Mouse (Mus musculus) liver, embryonic 13.5 days (tissue): Measurements from ENCODE around the gene Atp2c1. TPM values are rescaled to one million over a fixed set of nuclear protein-coding genes. Genes with fewer than 3 reads are reported as not detected.

ENCODE experiments used
- ATAC-seq: fragments of 200-750 bp; cut with Nextera tagmentation; 2 replicates; pipeline ENCODE4 v1.8.0; 2017; ENCODE audit warnings: low read depth, mild to moderate bottlenecking, moderate number of reproducible peaks, moderate library complexity
- DNase-seq: peaks from one replicate; pipeline ENCODE4 v3.0.0; 2022
- H3K27ac ChIP-seq: fragments of 300-500 bp; sonication (generic); 2 replicates; pipeline ENCODE4 v1.5.1; 2015; ENCODE audit warnings: moderate library complexity, mild to moderate bottlenecking, inconsistent platforms
- H3K27me3 ChIP-seq: fragments of 300-500 bp; sonication (generic); 2 replicates; pipeline ENCODE4 v1.6.1; 2015; ENCODE audit warnings: mild to moderate bottlenecking, inconsistent platforms
- H3K36me3 ChIP-seq: fragments of 300-500 bp; sonication (generic); 2 replicates; pipeline ENCODE4 v1.6.1; 2015; ENCODE audit warnings: mild to moderate bottlenecking, inconsistent platforms
- H3K4me1 ChIP-seq: fragments of 300-500 bp; sonication (generic); replicated peaks from 2 replicates; pipeline ENCODE4 v1.6.1; 2015; ENCODE audit warnings: inconsistent platforms
- H3K4me2 ChIP-seq: fragments of 300-500 bp; sonication (generic); 2 replicates; pipeline ENCODE4 v1.6.1; 2015; ENCODE audit warnings: inconsistent platforms, mild to moderate bottlenecking, moderate library complexity
- H3K4me3 ChIP-seq: fragments of 300-500 bp; sonication (generic); replicated peaks from 2 replicates; pipeline ENCODE4 v1.5.1; 2015; ENCODE audit warnings: mild to moderate bottlenecking, inconsistent platforms
- H3K9ac ChIP-seq: fragments of 300-500 bp; sonication (generic); 2 replicates; pipeline ENCODE4 v1.6.1; 2015; ENCODE audit warnings: mild to moderate bottlenecking, inconsistent platforms
- H3K9me3 ChIP-seq: fragments of 300-500 bp; sonication (generic); replicated peaks from 2 replicates; pipeline ENCODE4 v1.6.1; 2016; ENCODE audit warnings: inconsistent platforms
- WGBS: fragments of 180-500 bp; shearing (Covaris S2); methylation state at CpG from one replicate; pipeline ENCODE4 v1.1.7; 2015; ENCODE audit not compliant: insufficient replicate concordance; 5-methylcytosine and 5-hydroxymethylcytosine counted together
- polyA plus RNA-seq: library from polyadenylated mRNA; unstranded; fragments of >200 nt; fragmentation: Nextera tagmentation; extraction: Ambion mirVana; gene quantifications from 2 replicates; pipeline ENCODE4 v1.2.1, GENCODE M21; 2015

The Atp2c1 gene
- polyA plus RNA-seq, 1 experiment from 2014 or later, result 23.2 TPM

- no peak overlapping the region for H3K9ac ChIP-seq
- DNase-seq (no peak), ATAC-seq (0 out of 2 replicates have a peak, but pooled peaks have one; percentile 32)
- H3K27ac ChIP-seq, result peak overlapping the region; percentile 70; the same call in 1 of the 2 replicates
- WGBS, result 38% methylated on average over 2 of the region's 2 CpGs
- H3K9me3 ChIP-seq, result no peaks in the 10 kb centered on the region
- no peaks in the 10 kb centered on the region for H3K27me3 ChIP-seq
- no peak overlapping the region for H3K4me3 ChIP-seq
- peaks cover 48% of the 10 kb centered on the region for H3K4me1 ChIP-seq
- H3K4me2 ChIP-seq, result no peak overlapping the region
- H3K36me3 ChIP-seq, result no peaks in the 10 kb centered on the region
Observed at GRCm38 (mm10) chr9:105523038-105523437, 4.1 kb downstream of the Atp2c1 start.

GRCm38 (mm10) chr9:105522063-105522462 is 5.1 kb downstream of the Atp2c1 start:
- no peak for DNase-seq
- Histone ChIP-seq H3K4me2 (peak overlapping the region; percentile 68), H3K27ac (peak overlapping the region; percentile 70), H3K4me3 (no peak overlapping the region), H3K4me1 (peaks cover 48% of the 10 kb centered on the region), H3K27me3 (no peaks in the 10 kb centered on the region), H3K36me3 (no peaks in the 10 kb centered on the region), H3K9me3 (no peaks in the 10 kb centered on the region), H3K9ac (peak overlapping the region; percentile 12; the same call in 1 of the 2 replicates)
- WGBS, result 11% methylated on average over 3 of the region's 3 CpGs
- ATAC-seq, result peak; percentile 47

DNA sequence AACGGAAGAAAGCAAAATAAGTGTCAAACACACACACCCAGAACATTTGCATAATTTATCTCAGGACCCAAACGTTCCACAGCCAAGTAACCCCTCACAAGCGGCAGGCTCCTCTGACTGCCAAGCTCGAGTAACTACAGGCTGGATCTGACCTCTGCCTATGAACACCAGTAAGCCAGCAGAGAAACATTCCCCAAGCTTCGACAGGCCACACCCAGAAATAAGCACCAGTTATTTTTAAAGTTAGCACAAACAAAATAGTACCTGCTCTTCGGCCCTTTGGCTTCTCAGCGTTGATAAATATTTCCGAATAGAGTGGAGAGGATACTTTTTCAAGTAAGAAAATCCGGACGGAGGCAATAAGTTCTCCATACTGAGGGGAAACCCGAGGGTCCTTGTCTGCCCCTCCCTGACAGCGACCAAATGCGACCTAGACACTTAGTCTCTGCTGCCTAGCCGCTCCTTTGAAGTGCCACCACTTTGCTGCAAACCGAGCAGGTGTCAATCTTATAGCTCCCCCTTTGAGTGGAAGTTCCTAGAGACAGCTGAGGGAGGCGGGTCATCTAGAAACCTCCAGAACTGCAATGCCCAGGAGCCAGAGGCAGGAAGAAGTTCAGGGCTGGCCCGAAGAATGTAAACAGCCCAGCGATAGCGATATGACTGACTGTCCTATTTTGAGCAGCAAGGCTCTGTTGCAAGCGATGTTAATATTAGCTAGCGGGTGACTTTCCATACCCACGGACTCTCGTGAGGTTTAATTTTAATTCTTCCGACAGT is 6.2 kb downstream of the Atp2c1 start:
- peak overlapping the region; percentile 78 for H3K27ac ChIP-seq
- peak; percentile 28 for DNase-seq
- H3K4me2 ChIP-seq, result peak overlapping the region; percentile 68
- WGBS, result 14% methylated on average over 24 of the region's 24 CpGs
- H3K4me3 ChIP-seq, result peak overlapping the region; percentile 47
- peak; percentile 82 for ATAC-seq
- H3K4me1 ChIP-seq, result peaks cover 41% of the 10 kb centered on the region
- peak overlapping the region; percentile 52 for H3K9ac ChIP-seq
- H3K36me3 ChIP-seq, result no peaks in the 10 kb centered on the region
- no peaks in the 10 kb centered on the region for H3K9me3 ChIP-seq
- H3K27me3 ChIP-seq, result no peaks in the 10 kb centered on the region

GRCm38 (mm10) chr9:105519278-105519883 is 7.7 kb downstream of the Atp2c1 start:
- Histone ChIP-seq H3K4me2 (peak overlapping the region; percentile 68; the same call in 1 of the 2 replicates), H3K4me3 (0 out of 2 replicates have a peak overlapping the region, but pooled peaks have one; percentile 47), H3K4me1 (peaks cover 39% of the 10 kb centered on the region), H3K9ac (no peak overlapping the region), H3K36me3 (no peaks in the 10 kb centered on the region), H3K27me3 (no peaks in the 10 kb centered on the region), H3K9me3 (no peaks in the 10 kb centered on the region), H3K27ac (no peak overlapping the region)
- 28% methylated on average over 6 of the region's 6 CpGs for WGBS
- ATAC-seq (no peak), DNase-seq (no peak)

- Histone ChIP-seq H3K36me3 (no peaks in the 10 kb centered on the region), H3K4me1 (0 out of 2 replicates have a peak, but pooled peaks cover 6% of the 10 kb centered on the region), H3K4me3 (no peak overlapping the region), H3K27ac (no peak overlapping the region), H3K4me2 (no peak overlapping the region), H3K9ac (no peak overlapping the region), H3K27me3 (no peaks in the 10 kb centered on the region), H3K9me3 (no peaks in the 10 kb centered on the region)
- DNase-seq (no peak), ATAC-seq (peak; percentile 84)
- WGBS, result 51% methylated on average over 5 of the region's 5 CpGs
Observed at GRCm38 (mm10) chr9:105503690-105504089, 23.4 kb downstream of the Atp2c1 start.

DNA sequence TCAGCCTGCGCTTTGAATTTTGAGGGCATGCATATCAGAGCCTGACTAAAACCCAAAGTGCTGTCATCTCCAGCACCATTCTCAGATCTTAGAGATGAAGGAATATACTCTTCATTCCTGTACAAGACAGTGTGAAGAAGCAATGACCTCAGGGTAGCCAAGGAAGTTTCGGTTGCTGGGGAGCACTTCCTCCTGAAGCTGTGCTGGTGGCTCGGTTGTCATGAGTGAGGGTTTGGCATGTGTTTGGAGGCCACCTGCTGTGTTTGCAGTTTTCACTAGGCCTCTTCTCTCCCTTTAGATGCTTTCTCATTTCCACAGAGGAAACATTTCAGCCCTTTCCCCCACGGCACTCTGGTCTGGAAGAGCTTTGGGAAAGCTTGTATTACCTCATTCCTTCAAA is 24.7 kb downstream of the Atp2c1 start:
- 50% methylated on average over 4 of the region's 4 CpGs for WGBS
- Histone ChIP-seq H3K36me3 (no peaks in the 10 kb centered on the region), H3K4me2 (no peak overlapping the region), H3K4me1 (0 out of 2 replicates have a peak, but pooled peaks cover 6% of the 10 kb centered on the region), H3K4me3 (no peak overlapping the region), H3K27ac (no peak overlapping the region), H3K9me3 (no peaks in the 10 kb centered on the region), H3K27me3 (no peaks in the 10 kb centered on the region), H3K9ac (no peak overlapping the region)
- DNase-seq (no peak), ATAC-seq (no peak)

DNA sequence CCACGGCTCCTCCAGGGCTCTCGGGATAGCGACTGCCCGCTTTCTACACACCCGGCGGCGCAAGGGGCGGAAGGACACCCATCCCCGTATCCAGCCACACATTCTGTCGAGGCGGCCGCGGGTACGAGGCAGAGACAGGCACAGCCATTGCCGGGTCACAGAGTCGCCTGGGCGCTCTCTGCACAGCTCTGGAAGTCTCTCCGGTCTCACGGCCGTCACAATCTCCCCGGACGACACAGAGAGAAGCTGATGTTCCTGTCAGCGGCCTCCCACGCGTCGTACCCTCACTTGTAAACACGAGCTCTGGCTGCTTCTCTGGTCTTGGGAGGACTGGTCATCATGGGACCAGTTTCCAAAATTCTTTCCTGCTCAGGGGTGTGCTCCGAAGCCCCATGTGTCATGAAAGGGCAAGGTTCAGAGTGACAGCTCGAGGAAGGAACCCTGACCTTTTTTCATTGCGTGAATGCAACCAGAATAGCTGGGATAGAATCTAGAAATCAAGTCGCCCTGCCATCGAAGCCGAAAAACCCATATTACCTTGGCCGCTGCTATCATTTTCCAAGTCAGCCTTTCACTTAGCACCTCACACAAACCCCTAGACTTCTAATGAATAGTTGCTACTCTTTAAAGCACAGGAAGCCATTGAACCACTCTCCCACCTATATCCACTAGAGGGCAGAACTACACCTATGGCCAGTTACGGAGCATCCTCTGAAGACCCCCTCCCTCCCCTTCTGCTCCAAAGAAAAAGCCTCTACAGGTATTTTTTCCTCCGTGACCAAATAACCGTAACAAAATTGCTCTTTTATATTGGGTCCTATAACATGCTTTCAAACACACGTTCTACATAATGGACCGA is 31.6 kb downstream of the Atp2c1 start:
- H3K36me3 ChIP-seq, result no peaks in the 10 kb centered on the region
- H3K9me3 ChIP-seq, result no peaks in the 10 kb centered on the region
- H3K9ac ChIP-seq, result peak overlapping the region; percentile 95
- peak overlapping the region; percentile 92 for H3K27ac ChIP-seq
- DNase-seq, result peak; percentile 44
- ATAC-seq, result peak; percentile 52
- H3K27me3 ChIP-seq, result no peaks in the 10 kb centered on the region
- peak overlapping the region; percentile 94 for H3K4me3 ChIP-seq
- H3K4me2 ChIP-seq, result peak overlapping the region; percentile 96
- WGBS, result 1% methylated on average over 39 of the region's 39 CpGs
- peaks cover 24% of the 10 kb centered on the region for H3K4me1 ChIP-seq

- DNase-seq (peak; percentile 94), ATAC-seq (peak; percentile 99)
- Histone ChIP-seq H3K9me3 (no peaks in the 10 kb centered on the region), H3K4me3 (peak overlapping the region; percentile 94), H3K4me2 (peak overlapping the region; percentile 96), H3K27me3 (no peaks in the 10 kb centered on the region), H3K36me3 (no peaks in the 10 kb centered on the region), H3K9ac (peak overlapping the region; percentile 95), H3K4me1 (peaks cover 29% of the 10 kb centered on the region), H3K27ac (peak overlapping the region; percentile 92)
- WGBS, result under 1% methylated on average over 80 of the region's 83 CpGs
Observed at GRCm38 (mm10) chr9:105494553-105495315, 32.4 kb downstream of the Atp2c1 start.

DNA sequence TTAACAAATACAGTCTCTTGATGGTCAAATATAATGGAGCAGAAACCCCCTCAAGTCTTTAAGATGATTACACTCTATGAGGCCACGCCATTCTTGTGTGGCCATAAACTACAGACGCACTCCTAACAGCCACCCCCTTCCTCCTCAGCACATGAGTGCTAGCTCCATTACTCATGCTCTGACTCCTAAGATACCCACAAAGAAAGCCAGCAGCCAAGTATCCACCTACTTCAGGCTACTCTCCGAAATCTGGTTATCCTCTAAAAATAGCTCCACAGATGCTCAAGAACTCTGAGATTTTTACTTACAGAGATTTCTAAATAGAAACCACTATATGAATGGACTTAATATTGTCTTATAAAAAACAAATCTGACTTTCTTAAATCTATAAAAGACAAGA is 34.4 kb downstream of the Atp2c1 start:
- no peak for DNase-seq
- no peak overlapping the region for H3K9ac ChIP-seq
- WGBS, result 70% methylated on average over 3 of the region's 3 CpGs
- H3K27ac ChIP-seq, result no peak overlapping the region
- no peak overlapping the region for H3K4me2 ChIP-seq
- no peaks in the 10 kb centered on the region for H3K27me3 ChIP-seq
- no peaks in the 10 kb centered on the region for H3K9me3 ChIP-seq
- ATAC-seq, result no peak
- H3K36me3 ChIP-seq, result no peaks in the 10 kb centered on the region
- H3K4me3 ChIP-seq, result no peak overlapping the region
- H3K4me1 ChIP-seq, result peaks cover 29% of the 10 kb centered on the region

GRCm38 (mm10) chr9:105488363-105488762 is 38.8 kb downstream of the Atp2c1 start:
- no peak for ATAC-seq
- 65% methylated on average over 5 of the region's 5 CpGs for WGBS
- Histone ChIP-seq H3K27ac (no peak overlapping the region), H3K9ac (no peak overlapping the region), H3K4me1 (peaks cover 35% of the 10 kb centered on the region), H3K27me3 (no peaks in the 10 kb centered on the region), H3K36me3 (no peaks in the 10 kb centered on the region), H3K9me3 (no peaks in the 10 kb centered on the region), H3K4me3 (no peak overlapping the region), H3K4me2 (no peak overlapping the region)
- no peak for DNase-seq
